Mouse (Mus musculus) brain, embryonic 14.5 days (tissue): ENCODE measurements around the gene Rce1. TPM values are rescaled to one million over a fixed set of nuclear protein-coding genes. Genes with fewer than 3 reads are reported as not detected.

Experiments used
- DNase-seq: peaks from one replicate; pipeline ENCODE4 v3.0.0-alpha.2; 2011; ENCODE audit warnings: low read depth
- CTCF ChIP-seq: fragments of 200-500 bp; IDR thresholded peaks from 2 replicates; pipeline ENCODE4 v1.5.1; 2012; ENCODE audit warnings: inconsistent platforms, mild to moderate bottlenecking, moderate library complexity, borderline replicate concordance; ENCODE audit not compliant: insufficient read depth, insufficient read length; ENCODE audit errors: extremely low read depth
- POLR2A ChIP-seq: fragments of 200-500 bp; IDR thresholded peaks from 2 replicates; pipeline ENCODE4 v1.6.1; 2012; ENCODE audit warnings: mild to moderate bottlenecking, inconsistent platforms, borderline replicate concordance; ENCODE audit not compliant: poor library complexity, insufficient read depth, insufficient read length, severe bottlenecking; ENCODE audit errors: extremely low read depth
- polyA plus RNA-seq: library from polyadenylated mRNA; depleted of rRNA; stranded (reverse); fragments of >200 nt; gene quantifications from 2 replicates; pipeline ENCODE4 v1.2.3, GENCODE M21; 2012; rRNA removed

Gene Rce1
- 65.2 and 115 TPM in 2 replicates for polyA plus RNA-seq

DNA sequence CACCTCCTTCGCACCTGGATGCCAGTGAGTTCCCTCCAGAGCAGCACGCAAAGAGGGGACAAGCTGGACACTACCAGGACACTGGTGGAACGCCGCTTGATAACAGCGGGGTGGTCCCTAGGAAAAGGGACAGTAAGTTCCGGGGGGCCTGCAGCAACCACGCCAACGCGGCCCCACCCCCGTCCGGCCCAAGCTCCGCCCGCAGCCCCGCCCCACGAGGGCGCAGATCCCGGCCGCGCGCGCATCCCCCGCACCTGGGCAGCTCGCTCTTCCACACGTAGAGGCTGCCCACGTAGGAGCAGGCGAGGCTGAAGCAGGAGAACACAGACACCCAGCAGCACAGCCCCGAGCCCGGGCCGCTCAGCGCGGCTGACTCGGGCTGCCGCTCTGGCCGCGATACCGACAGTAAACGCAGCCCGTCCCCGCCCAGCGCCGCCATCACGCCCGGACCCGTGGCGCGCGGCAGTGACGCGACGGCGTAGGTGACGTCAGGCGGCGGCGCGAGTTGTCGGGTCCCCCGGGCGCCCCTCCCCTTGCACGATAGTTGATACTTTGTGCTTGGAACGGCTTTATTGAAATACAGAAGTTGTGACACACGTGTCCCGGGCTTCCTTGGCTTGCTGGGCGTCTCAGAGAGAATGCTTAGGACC, at the start of gene Rce1:
Gene Rce1 (minus strand): TSS at position 463 of the 650 bp plus-strand sequence.
- DNase-seq: peak; percentile 95
- TF ChIP-seq POLR2A (peak; percentile 98), CTCF (no peak)

DNA sequence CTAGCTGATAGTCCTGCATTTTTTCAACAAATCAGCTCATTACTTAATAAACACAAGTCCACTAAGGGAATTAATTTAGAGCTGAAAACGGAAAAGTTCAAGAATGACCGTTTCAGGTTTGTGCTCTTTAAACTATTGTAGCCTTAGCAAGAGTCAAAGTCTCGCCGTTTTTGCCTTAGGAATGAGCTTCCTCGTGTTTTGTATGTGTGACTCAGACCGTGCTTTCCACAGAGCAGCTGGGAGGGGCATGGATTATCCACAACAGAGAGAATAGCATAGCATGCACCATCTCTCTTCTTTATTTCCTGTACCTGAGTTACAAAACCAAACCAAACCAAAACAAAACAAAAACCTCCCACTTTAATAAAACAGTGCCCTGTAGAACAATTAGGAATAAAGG, 47.0 kb upstream of the Rce1 start:
- DNase-seq: no peak
- TF ChIP-seq CTCF (no peak), POLR2A (no peak)

DNA sequence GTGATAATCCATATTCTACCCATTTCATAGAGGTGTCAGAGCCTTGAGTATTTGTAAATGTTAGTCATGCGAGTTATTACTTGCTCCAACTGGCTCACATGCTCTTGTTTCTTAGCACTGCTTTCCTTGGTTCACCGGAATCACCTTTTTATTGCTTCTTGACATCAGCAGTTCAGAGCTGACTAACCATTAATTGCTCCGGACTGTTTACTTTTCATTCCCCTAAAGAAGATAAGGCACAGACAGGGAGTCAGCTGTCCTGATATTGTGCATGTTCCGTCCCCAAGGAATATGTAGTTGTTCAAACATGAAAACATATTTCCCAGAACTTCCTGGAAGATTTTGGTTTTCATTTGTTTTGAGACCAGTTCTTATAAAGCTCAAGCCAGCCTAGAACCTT, 45.3 kb upstream of the Rce1 start:
- DNase-seq: no peak
- TF ChIP-seq CTCF (no peak), POLR2A (no peak)

DNA sequence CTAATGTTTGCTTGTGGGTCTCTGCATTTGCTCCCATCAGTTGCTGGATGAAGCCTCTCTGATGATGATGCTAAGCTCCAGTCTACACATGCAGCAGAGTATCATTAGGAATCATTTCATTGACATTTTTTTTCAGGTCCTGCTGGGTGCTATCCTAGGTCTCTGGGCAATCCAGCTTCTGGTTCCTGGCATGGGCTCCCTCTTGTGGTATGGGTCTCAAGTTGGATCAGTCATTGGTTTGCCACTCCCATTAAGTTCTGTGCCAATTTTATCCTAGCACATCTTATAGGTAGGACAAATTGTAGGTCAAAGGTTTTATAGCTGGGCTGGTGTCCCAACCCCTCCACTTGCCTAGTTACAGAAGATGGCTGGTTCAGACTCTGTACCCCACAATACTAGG, 41.4 kb upstream of the Rce1 start:
- peak; percentile 28 for DNase-seq
- no peak for TF ChIP-seq POLR2A
- TF ChIP-seq CTCF: peak; percentile 20; the same call in 1 of the 2 replicates

DNA sequence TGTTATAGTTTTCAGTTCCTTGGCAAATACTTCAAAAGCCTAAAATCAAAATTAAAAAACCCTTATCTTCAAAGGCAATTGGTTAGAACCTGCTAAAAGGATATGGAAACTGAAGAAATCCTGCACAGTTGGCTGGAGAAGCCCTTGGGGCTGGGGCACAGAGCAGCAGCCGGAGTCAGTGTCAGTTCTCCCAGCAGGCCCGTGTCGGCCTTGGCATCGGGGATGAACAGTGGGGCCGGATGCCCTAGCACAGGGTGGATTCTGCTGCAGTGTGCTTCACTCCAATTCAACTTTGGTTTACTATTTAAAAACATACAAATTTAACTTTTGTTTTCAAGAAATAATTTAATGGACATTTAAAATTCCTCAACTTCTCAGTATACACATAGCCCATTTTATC, 32.7 kb upstream of the Rce1 start:
- no peak for DNase-seq
- TF ChIP-seq CTCF (no peak), POLR2A (no peak)

DNA sequence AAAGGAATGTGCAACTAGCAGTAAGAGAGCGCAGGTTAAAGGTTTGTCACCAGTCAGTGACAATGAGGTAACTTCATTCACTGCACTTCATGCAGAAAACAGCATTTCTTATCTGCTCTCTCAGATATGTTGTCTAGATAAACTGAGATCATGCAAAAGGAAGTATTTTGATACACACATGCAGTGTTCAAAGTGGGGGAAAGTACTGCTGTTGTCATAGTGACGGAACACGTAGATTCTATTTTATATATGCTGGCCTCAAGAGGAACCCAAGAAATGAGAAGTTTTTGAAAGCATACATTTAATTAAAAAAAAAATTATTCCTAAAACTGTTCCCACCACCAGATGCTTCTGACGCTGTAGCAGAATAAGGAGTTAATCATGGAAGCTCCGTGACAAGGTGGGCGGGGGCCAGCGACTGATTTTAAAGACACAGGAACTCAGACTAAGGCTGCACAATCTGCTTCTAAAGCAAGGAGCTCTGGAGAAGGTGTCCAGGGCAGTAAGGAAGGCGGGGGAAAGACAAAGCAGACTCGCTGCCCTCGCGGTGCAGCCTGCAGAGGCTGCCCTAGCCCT, 21.6 kb upstream of the Rce1 start:
- no peak for TF ChIP-seq CTCF
- no peak for TF ChIP-seq POLR2A
- DNase-seq: no peak

DNA sequence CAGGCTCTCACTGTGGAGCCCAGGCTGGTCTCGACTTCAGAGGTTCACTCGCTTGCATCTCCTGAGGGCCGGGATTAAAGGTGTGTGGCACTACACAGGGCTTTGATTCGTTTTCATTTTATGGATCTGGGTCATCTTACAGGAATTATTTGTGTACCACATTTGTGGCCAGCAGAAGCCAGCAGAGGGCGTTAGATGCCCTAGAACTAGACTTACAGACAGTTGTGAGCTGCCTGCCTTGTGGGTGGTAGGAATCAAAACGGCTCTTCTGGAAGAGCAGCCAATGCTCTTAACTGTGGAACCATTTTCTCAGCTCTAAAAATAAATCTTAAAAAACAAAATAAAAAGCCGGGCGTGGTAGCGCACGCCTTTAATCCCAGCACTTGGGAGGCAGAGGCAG, 18.8 kb upstream of the Rce1 start:
- peak; percentile 71 for DNase-seq
- TF ChIP-seq CTCF: peak; percentile 48; the same call in 1 of the 2 replicates
- no peak for TF ChIP-seq POLR2A

DNA sequence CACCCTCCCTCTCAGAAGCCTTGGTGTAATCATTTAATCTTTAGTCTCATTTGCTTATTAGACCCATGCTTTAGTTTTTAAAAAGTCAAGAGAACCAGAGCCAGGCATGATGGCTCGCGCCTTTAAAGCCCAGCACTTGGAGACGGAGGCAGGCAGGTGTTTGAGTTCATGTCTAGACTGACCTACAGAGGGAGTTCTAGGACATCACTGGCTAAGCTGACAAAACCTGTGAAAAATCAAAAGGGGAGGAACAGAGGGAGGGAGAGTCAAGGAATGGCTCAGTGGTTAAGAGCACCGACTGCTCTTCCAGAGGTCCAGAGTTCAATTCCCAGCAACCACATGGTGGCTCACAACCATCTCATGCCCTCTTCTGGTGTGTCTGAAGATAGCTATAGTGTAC, 10.5 kb upstream of the Rce1 start:
- TF ChIP-seq POLR2A (no peak), CTCF (no peak)
- DNase-seq: no peak

DNA sequence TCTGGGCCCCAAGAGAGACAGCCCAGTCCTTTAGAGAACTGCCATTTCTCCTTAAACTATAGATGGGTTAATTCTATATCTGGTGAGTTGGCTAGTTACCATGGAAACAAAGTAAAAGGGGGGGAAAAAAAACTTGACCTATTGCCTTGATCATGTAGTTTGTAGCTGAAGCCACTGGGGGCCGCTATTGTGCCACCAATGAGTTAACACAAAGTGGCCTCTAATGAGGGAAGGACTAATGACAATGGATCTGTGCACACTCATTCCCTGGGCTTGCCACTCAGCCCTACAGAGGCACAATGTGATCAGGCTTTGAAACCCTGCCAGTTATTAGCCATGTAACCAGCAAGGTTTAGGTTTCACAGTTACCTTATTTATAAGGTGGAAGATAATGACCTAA, 3.4 kb upstream of the Rce1 start:
- peak; percentile 29; the same call in 1 of the 2 replicates for TF ChIP-seq POLR2A
- peak; percentile 82; the same call in 1 of the 2 replicates for TF ChIP-seq CTCF
- peak; percentile 92 for DNase-seq

DNA sequence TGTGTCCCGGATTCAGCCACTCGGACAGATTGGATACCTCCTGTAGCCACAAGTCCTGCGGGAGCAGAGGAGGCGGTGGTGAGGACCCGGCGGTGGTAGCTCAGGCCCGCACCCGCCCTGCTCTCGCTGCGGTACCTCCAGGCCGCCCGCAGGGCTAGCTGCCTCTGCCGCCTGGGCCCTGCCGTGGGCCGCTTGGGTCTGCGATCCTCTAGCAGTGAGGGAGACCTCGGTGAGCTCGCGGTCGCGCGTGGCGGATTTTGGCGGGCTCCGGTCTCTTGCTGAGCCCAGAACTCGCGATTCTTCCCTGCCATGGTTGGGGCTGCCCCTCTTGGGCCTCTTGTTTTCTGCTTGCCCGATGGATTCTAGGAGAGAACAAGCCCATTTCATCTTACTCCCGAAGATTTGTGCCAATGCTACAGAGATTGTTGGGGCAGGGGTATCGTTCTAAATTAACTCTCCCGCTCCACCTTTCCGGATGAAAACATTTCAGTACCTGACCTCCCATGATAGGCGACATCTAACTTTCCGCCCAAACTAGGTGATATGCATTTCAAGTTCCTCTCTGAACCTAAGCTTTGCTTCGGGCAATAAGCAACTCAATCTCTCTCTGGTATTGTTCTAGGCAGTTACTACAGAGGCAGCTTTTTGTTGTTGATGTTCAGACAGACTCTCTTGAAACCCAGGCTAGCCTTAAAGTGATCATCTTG, 541 bp upstream of the Rce1 start:
- TF ChIP-seq POLR2A (no peak), CTCF (no peak)
- no peak for DNase-seq

DNA sequence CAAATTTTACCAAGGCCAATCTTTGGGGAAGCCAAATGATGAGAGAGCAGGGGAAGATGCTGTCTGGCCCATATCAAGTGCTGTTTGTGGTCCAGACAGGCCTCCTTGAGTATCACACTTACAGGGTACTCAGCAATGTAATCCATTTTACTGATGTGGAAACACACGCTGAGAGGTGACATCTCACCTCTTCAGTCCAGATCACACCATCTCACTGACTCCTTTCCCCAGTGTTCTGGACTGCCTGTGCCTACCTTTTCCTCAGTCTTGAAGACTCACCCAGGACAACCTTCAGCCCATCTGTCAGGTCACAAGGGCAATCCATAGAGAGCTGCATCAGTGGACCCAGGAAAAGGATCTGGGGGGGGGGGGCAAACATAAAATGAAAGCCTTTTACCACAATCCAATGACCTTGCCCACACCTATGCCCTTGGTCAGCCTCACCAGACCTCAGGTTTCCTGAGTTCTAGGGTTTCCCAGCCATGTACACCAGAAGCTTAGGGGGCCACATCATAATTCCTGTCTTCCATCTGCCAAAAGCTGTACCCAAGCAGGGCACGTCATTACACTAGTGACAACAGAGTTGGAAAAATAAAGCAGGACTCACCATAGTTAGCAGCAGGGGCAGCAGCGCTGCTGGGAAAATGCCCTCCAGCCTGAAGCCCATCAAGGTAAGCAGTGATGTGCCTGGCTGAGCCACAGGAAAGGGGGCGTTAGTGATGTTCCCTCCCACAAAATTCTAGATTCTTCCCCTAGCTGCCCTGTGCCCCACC, 849 bp downstream of the Rce1 start:
- TF ChIP-seq CTCF: no peak
- no peak for TF ChIP-seq POLR2A
- DNase-seq: no peak

DNA sequence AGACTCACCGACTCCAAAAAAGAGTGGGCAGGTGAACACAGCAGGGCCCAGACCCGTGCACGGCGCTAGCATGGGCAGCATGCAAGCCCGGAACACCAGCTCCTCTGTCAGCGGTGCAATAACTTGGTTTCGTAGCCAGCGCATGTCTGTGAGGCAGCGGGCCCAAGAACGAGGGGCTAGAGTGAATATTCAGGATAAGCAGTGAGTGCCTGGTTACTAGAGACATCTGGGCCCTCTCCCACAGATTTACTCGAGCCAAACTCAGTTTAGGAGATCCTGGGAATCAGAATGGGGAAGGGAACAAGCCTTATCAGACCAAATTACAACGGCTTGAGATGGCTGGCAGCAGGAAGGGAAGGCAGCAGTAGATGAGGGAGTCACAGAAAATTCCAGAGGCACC, 1.4 kb downstream of the Rce1 start:
- TF ChIP-seq POLR2A (no peak), CTCF (no peak)
- no peak for DNase-seq

DNA sequence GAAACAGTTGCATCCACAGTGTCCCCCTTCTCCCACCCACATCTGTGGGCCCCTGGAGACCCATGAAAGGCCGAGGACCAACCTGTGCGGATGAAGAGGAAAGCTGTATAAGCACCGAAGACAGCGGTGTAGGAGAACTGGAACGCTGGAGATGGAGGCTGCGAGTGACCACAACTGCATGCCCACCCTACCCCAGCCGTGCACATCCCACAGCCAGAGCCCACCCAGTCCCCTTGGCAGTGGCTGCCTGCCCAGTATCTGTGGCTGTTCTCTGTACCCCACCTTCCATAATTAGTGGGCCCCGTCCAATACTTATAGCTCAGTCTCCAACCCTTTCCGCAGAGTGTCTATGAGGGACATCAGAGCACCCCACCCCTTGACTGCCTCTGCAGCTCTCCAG, 2.0 kb downstream of the Rce1 start:
- TF ChIP-seq CTCF: no peak
- no peak for TF ChIP-seq POLR2A
- no peak for DNase-seq
